Mouse (Mus musculus): ENCODE results near the gene Rab23. TPM values are rescaled to one million over a fixed set of nuclear protein-coding genes. Genes with fewer than 3 reads are reported as not detected.

Gene Rab23
- polyA plus RNA-seq, 1 experiment from 2014 or later: 33.5 TPM

DNA sequence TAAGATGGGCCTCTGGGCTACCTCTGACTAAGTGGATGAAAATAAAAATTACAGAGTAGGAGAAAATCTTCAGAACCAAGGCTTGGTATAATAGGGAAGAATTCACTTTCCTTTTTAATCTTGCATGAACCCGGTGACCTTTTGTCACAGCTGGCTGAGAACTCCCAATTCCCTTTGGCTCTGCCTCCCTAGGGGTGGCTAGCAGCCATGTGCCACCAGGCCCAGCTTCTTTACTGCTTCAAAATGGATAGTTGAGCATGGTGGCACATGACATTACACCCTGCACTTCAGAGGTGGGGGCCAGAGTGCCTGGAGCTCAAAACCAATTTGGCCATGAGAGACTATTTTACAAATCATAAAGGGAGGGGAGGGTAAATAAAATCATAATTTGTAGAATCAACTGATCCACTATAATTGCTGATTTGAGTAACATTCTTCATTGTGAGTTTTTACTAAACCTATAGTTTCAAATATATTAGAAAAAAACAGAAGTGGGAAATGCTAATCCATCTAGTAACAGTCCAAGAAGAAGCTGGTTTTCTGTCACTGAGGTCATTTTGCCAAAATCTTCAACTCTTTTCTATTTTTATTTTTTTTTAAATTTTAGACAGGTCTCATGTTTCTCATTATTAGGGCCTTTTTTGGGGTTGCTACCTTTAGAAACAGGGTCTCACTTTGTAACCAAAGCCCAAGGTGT, 48.6 kb downstream of the Rab23 start:
- Histone ChIP-seq H3K9ac (replicated peaks; ENCODE audit: low read depth, low read length) (no peak overlapping the region), H3K36me3 (ENCODE audit: control insufficient read depth, insufficient read depth, low read length) (peaks cover 23% of the 10 kb centered on the region; the same call in 1 of the 2 replicates), H3K9me3 (ENCODE audit: control insufficient read depth, low read length) (no peaks in the 10 kb centered on the region), H3K27me3 (ENCODE audit: control insufficient read depth, insufficient read depth, low read length) (no peaks in the 10 kb centered on the region), H3K4me3 (ENCODE audit: low read depth, low read length) (no peak overlapping the region), H3K4me1 (ENCODE audit: control insufficient read depth, insufficient read depth, low read length) (no peaks in the 10 kb centered on the region), H3K27ac (ENCODE audit: low read depth, low read length) (no peak overlapping the region), H3K4me2 (ENCODE audit: low read depth, low read length) (no peak overlapping the region)
- ATAC-seq (ENCODE audit: low read depth): no peak
- WGBS: 79% methylated on average over 1 of the region's 1 CpGs

GRCm38 (mm10) chr1:33768827-33769226, 49.1 kb downstream of the Rab23 start:
- H3K4me2 ChIP-seq (ENCODE audit: low read depth, low read length): no peak overlapping the region
- H3K4me3 ChIP-seq (ENCODE audit: low read depth, low read length): no peak overlapping the region
- no peaks in the 10 kb centered on the region for H3K9me3 ChIP-seq (ENCODE audit: control insufficient read depth, low read length)
- no peak overlapping the region for H3K27ac ChIP-seq (ENCODE audit: low read depth, low read length)
- H3K9ac ChIP-seq (replicated peaks; ENCODE audit: low read depth, low read length): no peak overlapping the region
- H3K36me3 ChIP-seq (ENCODE audit: control insufficient read depth, insufficient read depth, low read length): peaks cover 23% of the 10 kb centered on the region; the same call in 1 of the 2 replicates
- ATAC-seq (ENCODE audit: low read depth): no peak
- H3K4me1 ChIP-seq (ENCODE audit: control insufficient read depth, insufficient read depth, low read length): no peaks in the 10 kb centered on the region
- no peaks in the 10 kb centered on the region for H3K27me3 ChIP-seq (ENCODE audit: control insufficient read depth, insufficient read depth, low read length)

- Histone ChIP-seq H3K9me3 (ENCODE audit: control insufficient read depth, low read length) (no peaks in the 10 kb centered on the region), H3K4me1 (ENCODE audit: control insufficient read depth, insufficient read depth, low read length) (no peaks in the 10 kb centered on the region), H3K9ac (replicated peaks; ENCODE audit: low read depth, low read length) (no peak overlapping the region), H3K27ac (ENCODE audit: low read depth, low read length) (no peak overlapping the region), H3K36me3 (ENCODE audit: control insufficient read depth, insufficient read depth, low read length) (peaks cover 31% of the 10 kb centered on the region), H3K4me3 (ENCODE audit: low read depth, low read length) (no peak overlapping the region), H3K27me3 (ENCODE audit: control insufficient read depth, insufficient read depth, low read length) (no peaks in the 10 kb centered on the region), H3K4me2 (ENCODE audit: low read depth, low read length) (no peak overlapping the region)
- WGBS: 89% methylated on average over 10 of the region's 10 CpGs
- no peak for ATAC-seq (ENCODE audit: low read depth)
Measured at GRCm38 (mm10) chr1:33771621-33772020, 51.9 kb downstream of the Rab23 start.

DNA sequence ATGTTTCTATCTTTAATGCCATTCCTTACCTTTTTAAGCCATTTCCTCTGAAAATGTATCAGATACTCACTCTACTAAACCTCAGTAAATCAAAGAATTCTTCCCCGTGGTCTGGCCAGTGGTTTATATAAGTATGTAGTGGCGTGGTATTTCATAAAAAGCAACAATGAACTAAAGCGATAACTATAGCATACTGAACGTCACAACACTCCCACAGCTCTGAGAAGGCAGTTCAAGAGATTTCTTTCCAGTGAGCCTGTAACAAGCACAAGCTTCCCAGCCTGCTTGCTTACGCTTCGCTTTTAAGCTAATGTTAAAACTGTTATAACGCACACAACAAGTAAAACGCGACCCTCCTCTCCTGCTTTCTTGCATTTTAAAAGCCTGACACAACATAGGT, 52.4 kb downstream of the Rab23 start:
- no peak overlapping the region for H3K9ac ChIP-seq (replicated peaks; ENCODE audit: low read depth, low read length)
- no peaks in the 10 kb centered on the region for H3K27me3 ChIP-seq (ENCODE audit: control insufficient read depth, insufficient read depth, low read length)
- no peaks in the 10 kb centered on the region for H3K4me1 ChIP-seq (ENCODE audit: control insufficient read depth, insufficient read depth, low read length)
- H3K27ac ChIP-seq (ENCODE audit: low read depth, low read length): no peak overlapping the region
- no peak for ATAC-seq (ENCODE audit: low read depth)
- H3K4me3 ChIP-seq (ENCODE audit: low read depth, low read length): no peak overlapping the region
- WGBS: 96% methylated on average over 9 of the region's 9 CpGs
- H3K4me2 ChIP-seq (ENCODE audit: low read depth, low read length): no peak overlapping the region
- no peaks in the 10 kb centered on the region for H3K9me3 ChIP-seq (ENCODE audit: control insufficient read depth, low read length)
- peaks cover 36% of the 10 kb centered on the region for H3K36me3 ChIP-seq (ENCODE audit: control insufficient read depth, insufficient read depth, low read length)

DNA sequence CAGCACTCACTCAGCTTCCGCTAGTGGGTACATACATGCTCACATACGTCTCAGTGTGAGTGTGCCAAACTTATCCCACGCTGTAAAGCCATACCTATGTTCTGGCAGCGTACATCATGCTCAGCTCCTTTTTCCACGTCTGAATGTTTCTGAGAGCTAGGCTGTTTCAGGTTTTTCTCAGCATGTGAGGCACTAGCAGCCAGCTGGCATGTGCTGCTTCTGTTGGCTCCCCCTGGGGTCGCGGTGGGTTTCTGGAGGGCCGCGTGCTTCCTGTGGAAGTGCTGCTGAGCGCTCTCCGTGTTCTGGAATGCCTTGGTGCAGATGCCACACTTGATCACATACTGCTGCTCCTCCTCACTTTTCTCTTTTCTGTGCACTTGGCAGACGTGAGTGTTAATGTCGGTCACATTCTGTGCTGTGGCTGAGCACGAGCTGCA, 56.5 kb downstream of the Rab23 start:
- ATAC-seq (ENCODE audit: low read depth): no peak
- H3K4me1 ChIP-seq (ENCODE audit: control insufficient read depth, insufficient read depth, low read length): no peaks in the 10 kb centered on the region
- no peak overlapping the region for H3K27ac ChIP-seq (ENCODE audit: low read depth, low read length)
- 88% methylated on average over 14 of the region's 14 CpGs for whole genome bisulfite sequencing
- H3K9me3 ChIP-seq (ENCODE audit: control insufficient read depth, low read length): no peaks in the 10 kb centered on the region
- no peak overlapping the region for H3K9ac ChIP-seq (replicated peaks; ENCODE audit: low read depth, low read length)
- no peak overlapping the region for H3K4me2 ChIP-seq (ENCODE audit: low read depth, low read length)
- no peak overlapping the region for H3K4me3 ChIP-seq (ENCODE audit: low read depth, low read length)
- peaks cover 26% of the 10 kb centered on the region for H3K36me3 ChIP-seq (ENCODE audit: control insufficient read depth, insufficient read depth, low read length)
- H3K27me3 ChIP-seq (ENCODE audit: control insufficient read depth, insufficient read depth, low read length): no peaks in the 10 kb centered on the region

GRCm38 (mm10) chr1:33784561-33784960, 64.9 kb downstream of the Rab23 start:
- Histone ChIP-seq H3K27ac (ENCODE audit: low read depth, low read length) (no peak overlapping the region), H3K9me3 (ENCODE audit: control insufficient read depth, low read length) (no peaks in the 10 kb centered on the region), H3K4me3 (ENCODE audit: low read depth, low read length) (no peak overlapping the region), H3K36me3 (ENCODE audit: control insufficient read depth, insufficient read depth, low read length) (peaks cover 3% of the 10 kb centered on the region; the same call in 1 of the 2 replicates), H3K9ac (replicated peaks; ENCODE audit: low read depth, low read length) (no peak overlapping the region), H3K4me1 (ENCODE audit: control insufficient read depth, insufficient read depth, low read length) (no peaks in the 10 kb centered on the region), H3K27me3 (ENCODE audit: control insufficient read depth, insufficient read depth, low read length) (no peaks in the 10 kb centered on the region), H3K4me2 (ENCODE audit: low read depth, low read length) (no peak overlapping the region)
- WGBS: 99% methylated on average over 5 of the region's 5 CpGs
- ATAC-seq (ENCODE audit: low read depth): no peak

- Histone ChIP-seq H3K9me3 (ENCODE audit: control insufficient read depth, low read length) (no peaks in the 10 kb centered on the region), H3K4me3 (ENCODE audit: low read depth, low read length) (no peak overlapping the region), H3K27ac (ENCODE audit: low read depth, low read length) (no peak overlapping the region), H3K36me3 (ENCODE audit: control insufficient read depth, insufficient read depth, low read length) (no peaks in the 10 kb centered on the region), H3K4me1 (ENCODE audit: control insufficient read depth, insufficient read depth, low read length) (no peaks in the 10 kb centered on the region), H3K4me2 (ENCODE audit: low read depth, low read length) (no peak overlapping the region), H3K27me3 (ENCODE audit: control insufficient read depth, insufficient read depth, low read length) (no peaks in the 10 kb centered on the region), H3K9ac (replicated peaks; ENCODE audit: low read depth, low read length) (no peak overlapping the region)
- no peak for ATAC-seq (ENCODE audit: low read depth)
- WGBS: 77% methylated on average over 5 of the region's 5 CpGs
Measured at GRCm38 (mm10) chr1:33788072-33788471, 68.4 kb downstream of the Rab23 start.

DNA sequence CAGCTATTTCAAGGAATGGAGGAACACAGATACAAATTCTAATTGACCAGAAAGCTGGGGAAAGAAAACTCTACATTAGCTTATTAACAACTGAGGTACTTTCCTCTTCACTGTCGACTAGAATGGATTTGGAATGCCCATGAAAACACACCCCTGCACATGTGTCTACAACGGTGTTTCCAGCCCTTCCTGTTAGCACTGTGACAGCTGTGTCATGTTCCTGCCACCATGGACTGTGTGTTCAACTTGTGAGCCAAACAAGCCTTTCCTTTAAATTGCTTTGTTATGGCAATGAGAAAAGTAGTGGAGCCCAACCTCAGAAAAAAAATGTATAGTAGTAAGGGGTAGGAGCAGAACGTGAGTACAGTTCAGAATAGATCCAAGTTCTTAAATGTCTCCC, 68.8 kb downstream of the Rab23 start:
- ATAC-seq (ENCODE audit: low read depth): no peak

More for the DNA sequence above, 68.8 kb downstream of the Rab23 start:
- no peak overlapping the region for H3K9ac ChIP-seq (replicated peaks; ENCODE audit: low read depth, low read length)
- no peaks in the 10 kb centered on the region for H3K9me3 ChIP-seq (ENCODE audit: control insufficient read depth, low read length)
- 64% methylated on average over 3 of the region's 3 CpGs for WGBS
- H3K4me3 ChIP-seq (ENCODE audit: low read depth, low read length): no peak overlapping the region
- no peaks in the 10 kb centered on the region for H3K27me3 ChIP-seq (ENCODE audit: control insufficient read depth, insufficient read depth, low read length)
- H3K27ac ChIP-seq (ENCODE audit: low read depth, low read length): no peak overlapping the region
- no peaks in the 10 kb centered on the region for H3K4me1 ChIP-seq (ENCODE audit: control insufficient read depth, insufficient read depth, low read length)
- H3K4me2 ChIP-seq (ENCODE audit: low read depth, low read length): no peak overlapping the region
- H3K36me3 ChIP-seq (ENCODE audit: control insufficient read depth, insufficient read depth, low read length): no peaks in the 10 kb centered on the region

Data from neural tube, embryonic 14.5 days (tissue).